Mouse (Mus musculus) spleen, adult 2 months (tissue): ENCODE data around the gene Park7.
"Not testable (repeated sequence)": the region's sequence is repeated elsewhere in the genome, so short reads cannot be mapped to it uniquely, and the experiment has no call there.

Source experiments
- CTCF ChIP-seq: fragments of 200-500 bp; IDR thresholded peaks from 2 replicates; pipeline ENCODE4 v1.5.1; 2011; ENCODE audit warnings: mild to moderate bottlenecking, inconsistent platforms; ENCODE audit not compliant: insufficient read depth, insufficient read length, insufficient replicate concordance; ENCODE audit errors: extremely low read depth
- POLR2A ChIP-seq: fragments of 200-500 bp; IDR thresholded peaks from 2 replicates; pipeline ENCODE4 v1.6.1; 2011; ENCODE audit warnings: low read depth, low read length, inconsistent platforms

- TF ChIP-seq POLR2A, CTCF: not testable (repeated sequence)
These were observed 5.7 kb downstream of the Park7 start for GRCm38 (mm10) chr4:150908512-150908911.
